Mouse (Mus musculus): ENCODE data around the gene Tmem201.
"Not testable (repeated sequence)": the region's sequence is repeated elsewhere in the genome, so short reads cannot be mapped to it uniquely, and the experiment has no call there.

Tmem201 gene

GRCm38 (mm10) chr4:149737383-149738324 lies at the start of gene Tmem201:
Gene Tmem201 (minus strand): TSS chr4:149738044.
- peak; percentile 96 for DNase-seq (ENCODE audit: low read depth, low spot score)

GRCm38 (mm10) chr4:149784901-149785300 lies 47.1 kb upstream of the Tmem201 start:
- no peak for DNase-seq (ENCODE audit: low read depth, low spot score)

- no peak for DNase-seq (ENCODE audit: low read depth, low spot score)
Observed at GRCm38 (mm10) chr4:149784371-149784770, 46.5 kb upstream of the Tmem201 start.

- DNase-seq (ENCODE audit: low read depth, low spot score): no peak
Observed at GRCm38 (mm10) chr4:149782975-149783374, 45.1 kb upstream of the Tmem201 start.

- peak; percentile 53 for DNase-seq (ENCODE audit: low read depth, low spot score)
Observed at GRCm38 (mm10) chr4:149780565-149781356, 42.9 kb upstream of the Tmem201 start.

- no peak for DNase-seq (ENCODE audit: low read depth, low spot score)
Observed at GRCm38 (mm10) chr4:149779966-149780365, 42.1 kb upstream of the Tmem201 start.

- no peak for DNase-seq (ENCODE audit: low read depth, low spot score)
Observed at GRCm38 (mm10) chr4:149777126-149777525, 39.3 kb upstream of the Tmem201 start.

- no peak for DNase-seq (ENCODE audit: low read depth, low spot score)
Observed at GRCm38 (mm10) chr4:149775760-149776362, 38.0 kb upstream of the Tmem201 start.

GRCm38 (mm10) chr4:149775330-149775729 lies 37.5 kb upstream of the Tmem201 start:
- no peak for DNase-seq (ENCODE audit: low read depth, low spot score)

GRCm38 (mm10) chr4:149774094-149774470 lies 36.2 kb upstream of the Tmem201 start, which contains the start of gene Slc25a33:
Gene Slc25a33 (minus strand): TSS chr4:149774277.
- DNase-seq (ENCODE audit: low read depth, low spot score): peak; percentile 93

GRCm38 (mm10) chr4:149773408-149774093 lies 35.7 kb upstream of the Tmem201 start:
- DNase-seq (ENCODE audit: low read depth, low spot score): peak; percentile 45

GRCm38 (mm10) chr4:149772394-149772793 lies 34.5 kb upstream of the Tmem201 start:
- no peak for DNase-seq (ENCODE audit: low read depth, low spot score)

GRCm38 (mm10) chr4:149765201-149765600 lies 27.4 kb upstream of the Tmem201 start:
- no peak for DNase-seq (ENCODE audit: low read depth, low spot score)

- DNase-seq (ENCODE audit: low read depth, low spot score): no peak
Observed at GRCm38 (mm10) chr4:149763335-149763734, 25.5 kb upstream of the Tmem201 start.

- DNase-seq (ENCODE audit: low read depth, low spot score): peak; percentile 57
Observed at GRCm38 (mm10) chr4:149759517-149759916, 21.7 kb upstream of the Tmem201 start.

GRCm38 (mm10) chr4:149758423-149758822 lies 20.6 kb upstream of the Tmem201 start:
- DNase-seq (ENCODE audit: low read depth, low spot score): no peak

- not testable (repeated sequence) for DNase-seq (ENCODE audit: low read depth, low spot score)
Observed at GRCm38 (mm10) chr4:149756546-149756945, 18.7 kb upstream of the Tmem201 start.

GRCm38 (mm10) chr4:149752836-149753235 lies 15.0 kb upstream of the Tmem201 start:
- DNase-seq (ENCODE audit: low read depth, low spot score): no peak

GRCm38 (mm10) chr4:149752124-149752799 lies 14.4 kb upstream of the Tmem201 start:
- DNase-seq (ENCODE audit: low read depth, low spot score): peak; percentile 27

- DNase-seq (ENCODE audit: low read depth, low spot score): no peak
Observed at GRCm38 (mm10) chr4:149750671-149751070, 12.8 kb upstream of the Tmem201 start.

- not testable (repeated sequence) for DNase-seq (ENCODE audit: low read depth, low spot score)
Observed at GRCm38 (mm10) chr4:149749663-149750015, 11.8 kb upstream of the Tmem201 start.

All from CD4-positive helper T cell, adult 2 months (primary cell).